10 mouse cellular contexts compared by ENCODE assay signal in genomic region chr13:23696061-23696474, GRCm38 (mm10). TPM values are rescaled to one million over a fixed set of nuclear protein-coding genes. Genes with fewer than 3 reads are reported as not detected.
DNase-seq lines count a peak whose midpoint lies in the region; ATAC-seq and TF ChIP-seq lines count a peak whose summit lies in the region.
"Had no signal": no experiment of that assay in that cellular context is flagged by ENCODE, and none has a peak within 500 bp of the region (broad histone marks: within the 10 kb centered on the region; RNA-seq: fewer than 3 reads in every experiment).

No protein-coding gene starts in this region.

- H3K4me3 ChIP-seq in forebrain, embryonic 10.5 days: peak overlapping the region; percentile 20; the same call in 1 of the 2 replicates
- no peak overlapping the region for H3K4me3 ChIP-seq in forebrain, embryonic 16.5 days (replicated peaks; ENCODE audit: low read length)
- no peak overlapping the region for H3K4me3 ChIP-seq in lung, embryonic 15.5 days
- no peak overlapping the region for H3K4me3 ChIP-seq in lung, adult 2 months (replicated peaks; ENCODE audit: extremely low read depth, low read depth, low read length)
- no peak overlapping the region for H3K4me3 ChIP-seq in bone marrow, adult 2 months (replicated peaks; ENCODE audit: control insufficient read depth, low read depth, low read length)
- peak overlapping the region; percentile 27 to 38 for H3K4me3 ChIP-seq in liver, embryonic 14.5 days (ENCODE audit: insufficient read depth in 1 of 2, low read depth in 2 of 2, low read length in 2 of 2)
- H3K4me3 ChIP-seq in cerebellum, adult 2 months (replicated peaks; ENCODE audit: insufficient read depth, low read depth, low read length): no peak overlapping the region

- peaks cover 36% of the 10 kb centered on the region for H3K4me1 ChIP-seq in forebrain, embryonic 10.5 days
- peaks cover 4% of the 10 kb centered on the region for H3K4me1 ChIP-seq in forebrain, embryonic 16.5 days (replicated peaks; ENCODE audit: control insufficient read depth, insufficient read depth, low read length)
- peaks cover 25% of the 10 kb centered on the region for H3K4me1 ChIP-seq in lung, embryonic 15.5 days
- peaks cover 2% of the 10 kb centered on the region for H3K4me1 ChIP-seq in lung, adult 2 months (ENCODE audit: control insufficient read depth, insufficient read depth, low read length)
- H3K4me1 ChIP-seq in bone marrow, adult 2 months (ENCODE audit: control insufficient read depth, insufficient read depth, low read length): no peaks in the 10 kb centered on the region; the same call in 1 of the 2 replicates
- H3K4me1 ChIP-seq in liver, embryonic 14.5 days (replicated peaks; ENCODE audit: control insufficient read depth in 2 of 2, insufficient read depth in 2 of 2, low read length in 1 of 2): peaks cover 25 to 26% of the 10 kb centered on the region in 2 experiments
- no peaks in the 10 kb centered on the region for H3K4me1 ChIP-seq in cerebellum, adult 2 months (ENCODE audit: control insufficient read depth, insufficient read depth, low read length)

- H3K27ac ChIP-seq in forebrain, embryonic 10.5 days: peak overlapping the region; percentile 81
- H3K27ac ChIP-seq in forebrain, embryonic 16.5 days (ENCODE audit: low read length): no peak overlapping the region
- peak overlapping the region; percentile 50 for H3K27ac ChIP-seq in lung, embryonic 15.5 days
- peak overlapping the region; percentile 14 for H3K27ac ChIP-seq in bone marrow, adult 2 months (ENCODE audit: control insufficient read depth, insufficient read depth, low read depth, low read length, poor library complexity)
- H3K27ac ChIP-seq in liver, embryonic 14.5 days: peak overlapping the region; percentile 100
- H3K27ac ChIP-seq in cerebellum, adult 2 months (ENCODE audit: insufficient read depth, low read length): no peak overlapping the region

- WGBS in forebrain, embryonic 10.5 days: 65% methylated on average over 15 of the region's 15 CpGs
- 70% methylated on average over 15 of the region's 15 CpGs for WGBS in forebrain, embryonic 16.5 days
- 54% methylated on average over 15 of the region's 15 CpGs for WGBS in lung, embryonic 15.5 days
- 48% methylated on average over 15 of the region's 15 CpGs for WGBS in lung, adult 2 months
- WGBS in bone marrow, adult 2 months: 42% methylated on average over 15 of the region's 15 CpGs
- WGBS in liver, embryonic 14.5 days (ENCODE audit: insufficient replicate concordance): 29% methylated on average over 15 of the region's 15 CpGs
- 58% methylated on average over 15 of the region's 15 CpGs for WGBS in cerebellum, adult 2 months

- no peak for TF ChIP-seq EP300 in liver, embryonic 14.5 days (IDR thresholded peaks at IDR 0.05; ENCODE audit: low read depth)

- no peak for TF ChIP-seq CTCF in lung, adult 2 months (IDR thresholded peaks at IDR 0.05; ENCODE audit: insufficient read depth, low read length)
- TF ChIP-seq CTCF in bone marrow, adult 2 months (IDR thresholded peaks at IDR 0.05; ENCODE audit: control insufficient read depth, insufficient read depth, low read length): no peak
- TF ChIP-seq CTCF in liver, embryonic 14.5 days (IDR thresholded peaks at IDR 0.05; ENCODE audit: low read depth): no peak
- no peak for TF ChIP-seq CTCF in cerebellum, adult 2 months (IDR thresholded peaks at IDR 0.05; ENCODE audit: borderline replicate concordance, insufficient read depth, low read depth, low read length)

- no peak for DNase-seq in forebrain, embryonic 10.5 days (ENCODE audit: extremely low spot score, low spot score)
- no peak for DNase-seq in lung, adult 2 months
- no peak for DNase-seq in liver, embryonic 14.5 days (ENCODE audit: low read depth in 3 of 3, low spot score in 3 of 3)
- no peak for DNase-seq in urinary bladder, adult 2 months (ENCODE audit: low spot score)
- no peak for DNase-seq in cerebellum, adult 2 months

- ATAC-seq in forebrain, embryonic 16.5 days: no peak
- no peak for ATAC-seq in lung, embryonic 15.5 days (ENCODE audit: borderline replicate concordance, extremely low read depth, low FRiP score, low TSS enrichment)
- ATAC-seq in liver, embryonic 14.5 days (ENCODE audit: insufficient read depth): no peak

- no peak for TF ChIP-seq POLR2A in lung, adult 2 months (IDR thresholded peaks at IDR 0.05; ENCODE audit: borderline replicate concordance, extremely low read depth, low read depth, low read length)
- no peak for TF ChIP-seq POLR2A in bone marrow, adult 2 months (IDR thresholded peaks at IDR 0.05; ENCODE audit: borderline replicate concordance, control insufficient read depth, low read depth, low read length)
- TF ChIP-seq POLR2A in cerebellum, adult 2 months (IDR thresholded peaks at IDR 0.05; ENCODE audit: borderline replicate concordance, insufficient read depth, low read length): no peak

- H3K9ac ChIP-seq in forebrain, embryonic 16.5 days (replicated peaks; ENCODE audit: low read depth, low read length): no peak overlapping the region
- no peak overlapping the region for H3K9ac ChIP-seq in lung, embryonic 15.5 days
- peak overlapping the region; percentile 94 for H3K9ac ChIP-seq in liver, embryonic 14.5 days (replicated peaks)

- no peaks in the 10 kb centered on the region; the same call in 1 of the 2 replicates for H3K36me3 ChIP-seq in forebrain, embryonic 10.5 days (replicated peaks)
- H3K36me3 ChIP-seq in forebrain, embryonic 16.5 days (ENCODE audit: control insufficient read depth, insufficient read depth): no peaks in the 10 kb centered on the region
- H3K36me3 ChIP-seq in lung, embryonic 15.5 days: no peaks in the 10 kb centered on the region
- no peaks in the 10 kb centered on the region for H3K36me3 ChIP-seq in liver, embryonic 14.5 days (replicated peaks; ENCODE audit: control insufficient read depth, insufficient read depth, low read depth)

- no peaks in the 10 kb centered on the region for H3K9me3 ChIP-seq in forebrain, embryonic 10.5 days
- H3K9me3 ChIP-seq in forebrain, embryonic 16.5 days (ENCODE audit: control insufficient read depth, low read length): no peaks in the 10 kb centered on the region
- H3K9me3 ChIP-seq in lung, embryonic 15.5 days: no peaks in the 10 kb centered on the region
- no peaks in the 10 kb centered on the region for H3K9me3 ChIP-seq in liver, embryonic 14.5 days (ENCODE audit: control insufficient read depth, low read length)

- H3K27me3 ChIP-seq in forebrain, embryonic 10.5 days (ENCODE audit: poor library complexity, severe bottlenecking): no peaks in the 10 kb centered on the region
- no peaks in the 10 kb centered on the region for H3K27me3 ChIP-seq in forebrain, embryonic 16.5 days (replicated peaks; ENCODE audit: control insufficient read depth, insufficient read depth, low read length)
- H3K27me3 ChIP-seq in lung, embryonic 15.5 days: no peaks in the 10 kb centered on the region
- H3K27me3 ChIP-seq in liver, embryonic 14.5 days (ENCODE audit: control insufficient read depth, insufficient read depth, low read length): no peaks in the 10 kb centered on the region
- no peaks in the 10 kb centered on the region for H3K27me3 ChIP-seq in cerebellum, adult 2 months (ENCODE audit: control insufficient read depth, insufficient read depth, low read length)

- no peak overlapping the region for H3K4me2 ChIP-seq in forebrain, embryonic 16.5 days (ENCODE audit: low read length)
- peak overlapping the region; percentile 25 for H3K4me2 ChIP-seq in lung, embryonic 15.5 days
- peak overlapping the region; percentile 69 for H3K4me2 ChIP-seq in liver, embryonic 14.5 days (ENCODE audit: low read depth)

RNA-seq across cellular contexts. Expression of gene Hist1h1t, which starts 0.5 kb away (rescaled TPM):
- polyA plus RNA-seq in forebrain, embryonic 10.5 days (2016; fragmentation: Nextera tagmentation; extraction: Ambion mirVana): not detected in 2 replicates
- polyA plus RNA-seq in forebrain, embryonic 16.5 days (2015; fragmentation: Nextera tagmentation; extraction: Ambion mirVana): not detected in 2 replicates
- 0.22 and 0.35 TPM in 2 replicates for polyA plus RNA-seq in lung, embryonic 15.5 days (2015; fragmentation: Nextera tagmentation; extraction: Ambion mirVana)
- not detected in 2 replicates for polyA plus RNA-seq in lung, adult 2 months (2012; rRNA removed)
- polyA plus RNA-seq in bone marrow, adult 2 months (2011; ENCODE audit: insufficient read depth, insufficient read length, low replicate concordance, missing spikeins): 3.9 TPM in 1 of 2 replicates, not detected in the other
- 0.13 TPM in 1 of 2 replicates, not detected in the other for polyA plus RNA-seq in liver, embryonic 14.5 days (2012; rRNA removed)
- polyA plus RNA-seq in liver, embryonic 14.5 days (2014; fragmentation: Nextera tagmentation; extraction: Ambion mirVana): not detected in 2 replicates
- polyA plus RNA-seq in urinary bladder, adult 2 months (2012; rRNA removed): not detected in 2 replicates
- not detected in 2 replicates for polyA plus RNA-seq in cerebellum, adult 2 months (2012; rRNA removed)
- polyA plus RNA-seq: frontal cortex, adult 2 months; large intestine, adult 2 months had no signal

RNA-seq across cellular contexts. Expression of gene Hist1h4c, which starts 2.2 kb away (rescaled TPM):
- polyA plus RNA-seq in forebrain, embryonic 10.5 days (2016; fragmentation: Nextera tagmentation; extraction: Ambion mirVana): 4.5 and 5.9 TPM in 2 replicates
- polyA plus RNA-seq in forebrain, embryonic 16.5 days (2015; fragmentation: Nextera tagmentation; extraction: Ambion mirVana): 2.1 and 2.2 TPM in 2 replicates
- polyA plus RNA-seq in lung, embryonic 15.5 days (2015; fragmentation: Nextera tagmentation; extraction: Ambion mirVana): 8.2 and 9.4 TPM in 2 replicates
- 6.3 and 6.8 TPM in 2 replicates for polyA plus RNA-seq in lung, adult 2 months (2012; rRNA removed)
- polyA plus RNA-seq in bone marrow, adult 2 months (2011; ENCODE audit: insufficient read depth, insufficient read length, low replicate concordance, missing spikeins): 7.1 and 15.1 TPM in 2 replicates
- 3.5 and 6.2 TPM in 2 replicates for polyA plus RNA-seq in liver, embryonic 14.5 days (2012; rRNA removed)
- 8.5 and 10.1 TPM in 2 replicates for polyA plus RNA-seq in liver, embryonic 14.5 days (2014; fragmentation: Nextera tagmentation; extraction: Ambion mirVana)
- polyA plus RNA-seq in urinary bladder, adult 2 months (2012; rRNA removed): 0.47 and 1.7 TPM in 2 replicates
- polyA plus RNA-seq in cerebellum, adult 2 months (2012; rRNA removed): 5.8 and 9.1 TPM in 2 replicates

RNA-seq across cellular contexts. Expression of gene Hist1h2bc, which starts 12.1 kb away (rescaled TPM):
- 17.2 and 19.3 TPM in 2 replicates for polyA plus RNA-seq in forebrain, embryonic 10.5 days (2016; fragmentation: Nextera tagmentation; extraction: Ambion mirVana)
- 27.2 and 35.5 TPM in 2 replicates for polyA plus RNA-seq in forebrain, embryonic 16.5 days (2015; fragmentation: Nextera tagmentation; extraction: Ambion mirVana)
- polyA plus RNA-seq in lung, embryonic 15.5 days (2015; fragmentation: Nextera tagmentation; extraction: Ambion mirVana): 60.8 and 63.6 TPM in 2 replicates
- 142 and 182 TPM in 2 replicates for polyA plus RNA-seq in lung, adult 2 months (2012; rRNA removed)
- polyA plus RNA-seq in bone marrow, adult 2 months (2011; ENCODE audit: insufficient read depth, insufficient read length, low replicate concordance, missing spikeins): 42.9 and 54.0 TPM in 2 replicates
- 67.1 and 79.7 TPM in 2 replicates for polyA plus RNA-seq in liver, embryonic 14.5 days (2012; rRNA removed)
- 104 and 106 TPM in 2 replicates for polyA plus RNA-seq in liver, embryonic 14.5 days (2014; fragmentation: Nextera tagmentation; extraction: Ambion mirVana)
- polyA plus RNA-seq in urinary bladder, adult 2 months (2012; rRNA removed): 193 and 203 TPM in 2 replicates
- polyA plus RNA-seq in cerebellum, adult 2 months (2012; rRNA removed): 109 and 119 TPM in 2 replicates

RNA-seq across cellular contexts. Expression of gene Hist1h2ac, which starts 12.3 kb away (rescaled TPM):
- polyA plus RNA-seq in forebrain, embryonic 10.5 days (2016; fragmentation: Nextera tagmentation; extraction: Ambion mirVana): 1.00 and 1.1 TPM in 2 replicates
- polyA plus RNA-seq in forebrain, embryonic 16.5 days (2015; fragmentation: Nextera tagmentation; extraction: Ambion mirVana): 0.80 and 0.83 TPM in 2 replicates
- polyA plus RNA-seq in lung, embryonic 15.5 days (2015; fragmentation: Nextera tagmentation; extraction: Ambion mirVana): 1.6 and 1.8 TPM in 2 replicates
- polyA plus RNA-seq in lung, adult 2 months (2012; rRNA removed): 0.45 and 0.61 TPM in 2 replicates
- polyA plus RNA-seq in bone marrow, adult 2 months (2011; ENCODE audit: insufficient read depth, insufficient read length, low replicate concordance, missing spikeins): 2.0 and 3.7 TPM in 2 replicates
- 1.5 and 1.8 TPM in 2 replicates for polyA plus RNA-seq in liver, embryonic 14.5 days (2012; rRNA removed)
- polyA plus RNA-seq in liver, embryonic 14.5 days (2014; fragmentation: Nextera tagmentation; extraction: Ambion mirVana): 1.1 and 1.3 TPM in 2 replicates
- polyA plus RNA-seq in urinary bladder, adult 2 months (2012; rRNA removed): 0.45 and 0.86 TPM in 2 replicates
- 0.85 and 1.1 TPM in 2 replicates for polyA plus RNA-seq in cerebellum, adult 2 months (2012; rRNA removed)

RNA-seq across cellular contexts. Expression of gene Hfe, which starts 14.6 kb away (rescaled TPM):
- polyA plus RNA-seq in forebrain, embryonic 10.5 days (2016; fragmentation: Nextera tagmentation; extraction: Ambion mirVana): 1.3 and 1.5 TPM in 2 replicates
- 2.1 and 3.3 TPM in 2 replicates for polyA plus RNA-seq in forebrain, embryonic 16.5 days (2015; fragmentation: Nextera tagmentation; extraction: Ambion mirVana)
- polyA plus RNA-seq in lung, embryonic 15.5 days (2015; fragmentation: Nextera tagmentation; extraction: Ambion mirVana): 8.6 and 10.8 TPM in 2 replicates
- polyA plus RNA-seq in lung, adult 2 months (2012; rRNA removed): 21.3 and 24.2 TPM in 2 replicates
- 4.0 and 4.5 TPM in 2 replicates for polyA plus RNA-seq in bone marrow, adult 2 months (2011; ENCODE audit: insufficient read depth, insufficient read length, low replicate concordance, missing spikeins)
- 2.8 and 3.4 TPM in 2 replicates for polyA plus RNA-seq in liver, embryonic 14.5 days (2012; rRNA removed)
- polyA plus RNA-seq in liver, embryonic 14.5 days (2014; fragmentation: Nextera tagmentation; extraction: Ambion mirVana): 10.8 and 12.2 TPM in 2 replicates
- polyA plus RNA-seq in urinary bladder, adult 2 months (2012; rRNA removed): 13.8 and 14.8 TPM in 2 replicates
- 6.2 and 7.1 TPM in 2 replicates for polyA plus RNA-seq in cerebellum, adult 2 months (2012; rRNA removed)

Comparison
In these comparisons a context has a peak if more than half of its experiments do, and no peak if none do; other contexts are left out.
1. H3K27ac ChIP-seq: peak in forebrain, embryonic 10.5 days (single experiment), lung, embryonic 15.5 days (single experiment), bone marrow, adult 2 months (single experiment) and liver, embryonic 14.5 days (single experiment); none in forebrain, embryonic 16.5 days (single experiment) and cerebellum, adult 2 months (single experiment).
2. H3K4me3 ChIP-seq: peak in forebrain, embryonic 10.5 days (single experiment) and liver, embryonic 14.5 days (2 of 2); none in forebrain, embryonic 16.5 days (single experiment), lung, embryonic 15.5 days (single experiment), lung, adult 2 months (single experiment), bone marrow, adult 2 months (single experiment) and cerebellum, adult 2 months (single experiment).